Mouse (Mus musculus) thymus, postnatal 10 days (tissue): ENCODE data around the gene Sema6d.

Experiments used
- DNase-seq, 2 experiments: peaks; one replicate each; pipeline ENCODE4 v3.0.0; 2021; ENCODE audit warnings: low spot score in 2 of 2

Gene Sema6d

DNA sequence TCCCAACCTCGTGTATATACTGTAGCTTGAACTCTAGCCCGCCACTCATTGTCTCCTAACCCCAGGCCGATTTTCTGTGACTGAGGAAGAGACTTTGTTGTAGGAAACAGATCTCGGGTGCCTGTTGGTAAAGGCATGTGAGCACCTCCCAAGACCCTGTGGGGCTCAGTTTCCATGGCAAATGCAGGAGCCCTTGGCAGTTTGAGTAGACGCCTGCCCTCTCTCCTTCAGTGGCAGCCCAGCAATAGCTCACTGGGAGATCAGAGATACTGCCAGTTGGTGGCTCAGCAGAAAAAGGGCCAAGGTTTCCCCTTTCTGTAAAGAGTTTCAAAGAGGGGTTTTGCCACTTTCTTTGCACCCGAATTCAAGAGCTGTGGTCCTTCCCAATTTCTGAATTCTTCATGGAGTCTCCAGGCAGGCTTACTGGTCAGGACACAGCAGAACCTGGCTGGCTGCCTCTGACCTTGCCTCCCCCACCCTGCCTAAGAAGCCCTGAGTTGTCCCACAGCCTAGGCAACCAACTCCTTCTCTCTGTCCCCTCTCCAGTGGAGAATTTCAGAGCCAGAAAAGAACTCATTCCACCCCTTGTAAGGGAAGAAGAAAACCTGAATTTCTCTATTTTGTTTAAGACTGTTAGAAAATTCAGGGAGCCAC is 312.1 kb downstream of the Sema6d start:
- no peak for DNase-seq

DNA sequence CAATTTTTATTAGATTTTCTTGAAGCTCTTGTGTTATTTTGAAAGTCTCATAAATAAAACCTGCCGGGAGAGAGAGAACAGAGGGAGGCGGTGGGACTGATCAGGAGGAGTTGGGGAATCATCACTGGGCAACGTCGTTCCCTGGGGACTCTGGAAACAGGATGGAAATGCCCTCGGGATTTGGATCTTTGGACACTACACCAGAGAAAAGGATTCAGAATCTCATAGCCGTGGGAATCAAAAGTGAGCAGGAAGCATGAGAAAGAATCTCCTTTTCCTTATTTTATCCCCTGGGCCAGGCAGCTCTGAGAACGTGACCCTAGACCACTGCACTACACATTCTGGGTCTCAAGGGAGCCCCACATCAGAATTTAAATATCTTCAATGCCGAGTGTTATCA is 313.8 kb downstream of the Sema6d start:
- no peak for DNase-seq

DNA sequence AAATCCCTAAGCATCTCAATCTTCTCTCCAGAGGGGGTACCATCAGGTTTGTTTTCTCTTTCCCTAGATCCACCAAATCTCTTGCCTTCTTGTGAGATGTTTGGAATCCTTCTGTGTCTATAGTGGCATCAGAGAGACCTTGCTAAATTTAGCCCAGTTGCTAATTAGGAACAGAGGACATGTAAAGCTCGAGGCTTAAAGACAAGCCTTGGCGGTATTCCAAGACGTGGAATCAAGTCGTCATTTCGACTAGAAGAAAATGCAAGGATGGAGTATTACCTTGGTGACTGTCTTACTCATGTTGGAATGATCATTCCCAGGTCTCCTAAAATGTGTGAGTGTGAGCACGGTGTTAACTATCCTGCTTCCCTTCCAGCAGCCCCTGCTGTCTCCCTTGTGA is 314.2 kb downstream of the Sema6d start:
- no peak for DNase-seq

DNA sequence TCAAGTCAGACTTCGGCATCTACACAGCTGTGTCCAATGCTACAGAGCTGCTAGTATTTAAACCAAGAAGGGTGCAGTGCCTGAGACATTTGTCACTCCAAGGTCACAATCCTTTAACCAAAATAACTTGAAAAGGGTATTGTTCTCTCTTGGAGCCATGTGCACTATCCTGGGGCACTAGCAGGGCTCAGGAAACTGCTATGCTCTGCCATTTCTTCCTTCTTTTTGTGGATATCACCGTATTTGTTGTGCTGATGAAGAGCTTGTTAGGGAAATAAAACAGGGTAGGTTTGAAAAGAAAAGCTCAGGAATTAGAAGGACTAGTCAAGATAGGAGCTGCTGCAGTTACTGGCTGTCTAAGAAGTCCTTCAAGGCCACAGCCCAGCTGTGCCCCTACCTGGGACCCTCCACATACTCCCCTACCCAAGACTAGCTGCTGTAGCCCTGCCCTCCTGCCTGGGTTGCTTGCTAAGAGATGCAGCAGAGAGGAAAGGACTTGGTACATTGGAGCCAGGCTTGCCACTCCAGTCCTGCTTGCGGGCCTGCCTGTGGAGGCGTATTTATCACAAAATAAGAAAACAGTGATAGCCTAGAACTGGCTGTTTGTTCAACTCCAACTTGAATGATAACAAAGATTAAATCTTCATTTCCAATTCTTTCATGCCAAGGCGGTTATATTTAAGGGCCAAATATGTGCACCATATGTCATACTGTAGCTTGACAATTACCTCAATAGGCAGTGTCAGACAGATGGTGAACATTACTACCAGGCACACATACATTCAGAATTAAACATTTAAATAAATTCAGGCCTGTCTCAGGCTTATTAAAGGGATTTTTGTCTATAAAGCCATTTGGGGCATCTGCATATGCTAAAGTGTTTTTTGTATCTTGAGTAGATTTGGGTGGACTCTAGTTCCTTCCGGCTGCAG is 315.1 kb downstream of the Sema6d start:
- no peak for DNase-seq

DNA sequence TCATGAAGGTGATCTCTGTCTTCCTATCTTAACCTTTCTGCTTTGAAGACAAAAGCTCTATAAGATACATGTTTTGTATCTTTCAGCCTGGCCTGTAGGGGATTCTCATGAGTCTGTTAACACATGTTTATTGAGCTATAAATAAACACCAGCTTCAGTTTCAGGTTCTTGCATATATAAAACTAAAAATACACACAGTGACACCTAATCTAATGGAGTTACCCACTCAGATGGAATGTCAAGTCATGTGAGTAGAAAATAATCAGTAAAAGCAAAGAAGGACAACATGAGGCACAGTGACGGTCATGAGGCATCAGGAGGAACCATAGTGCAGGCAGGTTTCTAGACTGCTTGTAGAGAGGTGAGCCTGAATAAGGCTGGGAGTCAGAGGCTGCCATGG is 319.2 kb downstream of the Sema6d start:
- no peak for DNase-seq

DNA sequence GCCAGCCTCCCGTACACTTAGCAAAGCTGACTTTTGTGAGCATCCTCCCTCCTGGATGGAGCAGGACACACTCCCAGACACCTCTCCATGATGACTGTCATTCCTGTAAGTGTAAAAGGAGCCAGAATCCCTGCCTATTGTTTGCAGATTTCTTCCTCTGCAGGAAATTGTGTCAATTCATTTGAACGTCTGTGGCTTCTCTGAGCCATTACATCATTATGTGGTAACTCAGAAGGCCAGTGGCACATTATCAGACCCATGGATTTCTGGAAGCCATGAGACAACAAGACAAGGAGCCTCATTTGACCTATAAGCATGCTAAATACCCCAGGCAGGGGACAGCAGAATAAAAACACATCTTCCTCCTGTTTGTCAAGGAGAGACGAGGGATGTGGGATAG is 327.0 kb downstream of the Sema6d start:
- no peak for DNase-seq

DNA sequence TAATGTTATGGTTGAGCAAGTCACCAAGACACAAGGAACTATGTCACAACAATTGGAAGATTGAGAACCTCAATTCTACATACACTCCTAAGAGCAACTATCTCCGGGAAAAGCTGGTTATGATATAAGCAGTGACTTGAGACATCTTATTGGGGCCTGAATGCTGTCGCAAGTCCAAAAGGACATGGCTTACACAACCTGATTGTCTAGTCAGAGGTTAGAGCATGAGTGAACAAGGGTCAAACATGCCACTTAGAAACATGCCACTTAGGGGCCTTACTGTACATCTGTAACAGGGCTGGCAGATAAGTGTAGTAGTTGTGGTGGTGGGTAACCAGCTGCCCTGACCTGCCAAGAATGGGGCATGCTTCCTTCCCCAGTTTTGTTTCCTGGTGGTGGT is 328.6 kb downstream of the Sema6d start:
- no peak for DNase-seq

DNA sequence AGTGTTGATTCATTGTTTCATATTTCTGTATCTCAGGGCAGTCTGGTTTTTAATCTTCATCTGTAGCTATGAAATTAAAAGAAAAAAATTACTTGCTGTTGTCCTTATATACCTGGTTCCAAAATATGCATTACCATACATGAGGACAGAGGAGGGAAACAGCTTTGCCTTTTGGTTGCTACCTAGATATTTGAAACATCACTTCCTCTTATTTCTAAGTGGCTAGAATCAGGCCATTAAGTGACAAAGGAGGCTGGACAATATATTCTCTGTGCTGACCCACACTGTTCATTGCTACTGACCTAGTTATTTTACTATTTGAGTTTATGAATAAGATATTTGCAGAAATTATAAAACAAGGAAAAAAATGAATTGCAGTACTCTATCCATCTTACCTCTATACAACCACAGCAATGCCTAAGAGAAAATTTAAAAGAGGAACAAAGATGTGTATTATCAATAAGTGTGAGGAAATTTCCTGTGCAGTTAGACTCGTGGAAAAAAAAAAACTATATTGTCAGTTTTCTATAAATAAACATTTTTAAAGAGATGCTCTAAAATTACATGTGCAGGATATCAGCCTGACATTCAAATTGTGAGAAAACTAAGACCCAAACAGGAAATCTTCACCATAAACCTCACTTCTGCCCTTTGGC is 330.5 kb downstream of the Sema6d start:
- DNase-seq, result no peak

DNA sequence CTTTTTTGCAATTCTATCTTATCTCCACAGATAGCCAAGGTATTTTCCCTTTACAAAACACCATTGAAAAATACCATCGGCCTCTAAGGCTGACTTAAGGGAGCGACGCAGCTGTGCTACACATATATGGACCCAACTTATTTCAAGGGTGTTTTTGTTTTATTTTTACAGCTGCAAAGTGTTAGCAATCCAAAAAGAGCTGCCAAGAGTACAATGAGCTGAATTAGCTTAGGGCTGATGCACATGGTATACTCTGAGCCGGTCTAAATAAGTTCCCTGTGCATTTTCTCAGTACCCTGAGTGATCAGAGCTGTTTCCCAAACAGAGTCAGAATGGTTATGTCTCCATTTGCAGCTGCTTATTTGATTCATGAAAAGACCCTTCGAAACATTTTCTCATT is 340.0 kb downstream of the Sema6d start:
- DNase-seq, result no peak

DNA sequence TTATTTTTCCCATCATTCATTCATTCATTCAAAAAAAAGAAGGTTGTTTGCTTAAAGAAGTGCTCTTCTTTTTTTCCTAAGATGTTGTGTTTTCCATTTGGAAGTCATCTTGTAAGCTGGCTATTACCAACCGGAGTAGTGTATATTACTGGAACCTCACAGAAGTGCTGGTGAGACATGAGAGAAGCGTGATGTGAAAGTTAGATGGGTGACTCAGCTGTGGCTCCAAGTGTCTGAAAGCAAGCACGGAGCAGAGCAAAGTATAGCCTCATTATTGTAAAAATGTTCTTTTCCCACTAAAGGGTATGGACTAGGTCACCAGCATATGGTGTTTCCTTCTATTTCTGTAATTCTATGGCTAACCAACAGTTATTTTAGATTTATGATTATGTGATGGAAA is 340.9 kb downstream of the Sema6d start:
- no peak for DNase-seq

DNA sequence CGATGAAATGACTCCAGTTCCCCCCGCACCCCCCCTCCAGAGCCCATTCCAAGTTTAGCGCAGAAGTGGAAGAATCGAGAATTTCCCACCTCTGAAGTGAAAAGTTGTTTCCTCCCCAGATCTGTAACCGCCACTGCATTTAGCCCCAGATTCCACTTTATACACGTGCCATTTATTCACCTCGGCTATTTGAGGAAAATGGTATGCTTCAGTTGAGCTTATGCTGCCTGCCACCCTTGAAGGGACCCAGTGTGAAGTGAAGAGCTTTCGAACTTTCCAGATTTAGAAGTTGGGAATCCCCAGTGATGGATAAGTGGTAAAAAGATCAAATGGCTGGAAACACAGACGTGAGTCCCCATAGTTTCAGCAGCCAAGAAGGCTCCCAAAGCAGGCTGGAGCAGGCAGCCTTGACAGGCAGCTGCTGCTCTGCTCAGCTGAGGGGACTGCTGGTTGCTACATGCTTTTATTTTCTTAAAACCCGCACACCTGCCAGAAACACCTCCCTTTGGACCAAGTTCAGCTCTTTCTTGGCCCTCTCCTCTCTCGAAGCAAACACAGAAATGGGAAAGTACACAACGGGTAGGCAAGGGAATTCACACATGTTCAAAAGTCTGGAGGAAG is 345.7 kb downstream of the Sema6d start:
- no peak for DNase-seq

DNA sequence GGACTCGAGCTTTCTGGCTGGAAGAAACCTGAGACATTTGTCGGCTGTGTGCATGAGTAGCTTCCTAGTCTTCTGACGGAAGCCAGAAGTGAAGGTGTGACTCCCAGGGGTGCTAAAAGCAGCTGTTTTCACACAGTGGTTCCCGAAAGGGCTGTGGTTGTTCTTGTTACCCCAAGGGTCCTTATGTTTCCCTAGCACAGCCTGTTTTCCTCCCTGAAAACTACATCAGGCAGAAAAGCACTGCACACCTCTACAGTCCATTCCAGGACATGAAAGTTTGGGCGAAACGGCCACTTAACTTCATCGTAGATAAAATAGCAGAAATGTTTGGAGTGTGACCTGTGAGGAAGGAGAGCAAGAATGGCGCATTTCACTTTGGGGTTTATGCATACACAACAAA is 346.9 kb downstream of the Sema6d start:
- no peak for DNase-seq

DNA sequence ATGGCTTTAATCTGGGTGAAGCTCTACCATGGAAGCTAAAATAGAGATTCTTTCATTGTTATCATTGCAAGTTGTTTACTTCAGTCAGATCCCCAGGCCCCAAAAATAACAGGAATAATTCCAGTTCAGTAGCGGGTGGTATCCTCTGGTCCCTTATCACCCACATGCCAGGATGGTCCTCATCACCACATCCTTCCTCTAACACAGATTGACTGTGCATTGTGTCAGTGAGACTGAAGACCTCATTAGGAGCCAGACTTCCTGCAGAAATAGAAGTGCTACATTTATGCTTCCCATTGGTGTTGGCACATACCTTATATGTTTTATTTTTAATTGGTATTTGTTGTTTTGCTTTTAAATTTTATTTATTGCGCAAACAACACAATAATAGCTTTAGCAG is 354.4 kb downstream of the Sema6d start:
- DNase-seq, result no peak

DNA sequence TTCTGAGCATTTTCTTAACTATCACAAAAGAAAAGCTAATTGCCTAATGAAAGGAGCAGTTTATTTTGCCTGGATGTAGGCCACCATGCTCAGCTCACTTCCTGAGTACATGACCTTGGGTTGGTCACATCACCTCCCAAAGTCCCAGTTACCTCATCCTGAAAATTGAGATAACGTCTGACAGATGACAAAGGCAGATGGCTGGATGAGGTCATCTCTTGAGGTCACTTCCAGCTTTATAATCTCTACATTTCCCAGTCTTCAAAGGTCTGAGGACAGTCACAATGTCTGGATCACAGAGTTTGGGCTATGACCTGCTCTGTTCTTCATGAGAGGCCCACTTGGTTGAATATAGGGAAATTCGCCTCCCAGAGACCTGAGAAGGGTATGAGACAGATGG is 366.1 kb downstream of the Sema6d start:
- DNase-seq, result no peak

DNA sequence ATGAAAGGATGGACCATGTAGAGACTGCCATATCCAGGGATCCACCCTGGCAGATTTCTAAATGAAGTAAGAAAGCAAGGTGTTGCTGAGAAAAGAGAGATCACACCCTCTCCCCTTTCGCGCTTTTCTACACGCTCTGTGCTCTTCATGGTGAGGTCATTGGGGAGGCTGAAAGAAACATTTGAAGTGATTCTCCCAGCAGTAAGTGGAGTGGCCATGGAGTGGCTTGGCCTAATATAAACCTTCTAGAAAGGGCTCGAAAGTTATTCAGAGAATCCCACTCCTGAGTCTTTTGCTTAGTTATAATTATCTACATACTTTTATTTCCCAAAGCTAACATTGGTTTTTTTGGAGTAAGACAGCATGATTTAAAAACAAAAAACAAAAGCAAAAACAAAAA is 367.2 kb downstream of the Sema6d start:
- DNase-seq, result no peak

DNA sequence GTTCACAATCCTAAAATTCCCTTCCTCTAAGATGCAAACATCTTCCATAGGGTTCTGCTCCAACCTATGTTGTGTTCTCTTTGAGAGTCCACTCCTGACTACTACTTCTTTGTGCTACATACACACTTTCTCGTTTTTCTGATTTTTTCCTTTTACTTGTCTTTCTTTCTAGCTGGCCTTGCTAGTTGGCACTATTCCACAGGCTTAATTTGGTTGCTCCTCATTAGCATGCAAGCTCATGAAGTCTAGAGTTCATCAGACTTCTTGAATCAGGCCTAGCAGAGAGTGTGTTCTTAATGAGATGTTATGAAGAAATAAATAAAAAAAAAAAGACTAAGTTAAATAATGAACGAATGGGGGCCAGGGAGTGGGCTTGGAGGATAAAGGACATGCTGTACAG is 368.3 kb downstream of the Sema6d start:
- no peak for DNase-seq

DNA sequence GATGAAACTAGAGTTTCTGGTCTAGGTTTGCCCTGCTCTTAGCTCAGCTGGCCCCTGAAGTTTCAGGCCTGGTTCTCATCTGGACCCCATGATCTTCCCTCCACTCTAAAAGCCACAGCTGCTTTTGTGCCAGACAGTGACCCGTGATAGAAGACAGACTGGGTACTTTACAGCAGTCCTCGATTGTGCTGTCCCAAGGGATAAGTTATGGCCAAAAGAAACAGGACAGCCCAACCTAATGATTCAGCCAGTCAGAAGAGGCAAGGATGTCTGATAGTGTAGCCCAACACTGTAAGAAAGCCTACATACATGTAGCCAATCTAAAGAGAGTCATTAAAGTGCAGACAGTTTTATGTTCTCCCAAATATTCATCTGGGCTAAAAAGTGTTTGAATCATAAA is 371.2 kb downstream of the Sema6d start:
- no peak for DNase-seq

DNA sequence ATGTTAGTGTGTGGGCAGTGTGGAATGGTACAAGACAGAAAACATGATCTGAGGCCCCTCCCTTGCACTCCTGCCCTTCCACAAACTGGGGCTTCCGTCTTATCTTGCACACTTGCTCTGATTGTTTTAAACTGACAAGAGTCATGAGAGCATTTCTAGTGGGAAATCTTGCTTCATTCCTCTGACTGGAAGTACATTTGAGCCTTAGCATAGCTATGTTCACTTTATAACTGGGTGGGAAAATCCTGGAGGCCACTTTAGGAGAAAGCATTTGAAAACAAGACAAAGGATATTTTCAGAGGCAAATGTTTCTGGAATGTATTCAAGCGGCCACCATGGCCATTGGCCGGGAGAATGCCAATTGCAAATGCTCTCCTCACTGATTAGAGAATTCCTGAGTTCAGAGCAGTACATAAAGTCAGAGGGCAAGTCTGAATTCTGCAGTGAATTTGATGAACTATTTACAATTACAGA is 371.6 kb downstream of the Sema6d start:
- DNase-seq, result no peak

DNA sequence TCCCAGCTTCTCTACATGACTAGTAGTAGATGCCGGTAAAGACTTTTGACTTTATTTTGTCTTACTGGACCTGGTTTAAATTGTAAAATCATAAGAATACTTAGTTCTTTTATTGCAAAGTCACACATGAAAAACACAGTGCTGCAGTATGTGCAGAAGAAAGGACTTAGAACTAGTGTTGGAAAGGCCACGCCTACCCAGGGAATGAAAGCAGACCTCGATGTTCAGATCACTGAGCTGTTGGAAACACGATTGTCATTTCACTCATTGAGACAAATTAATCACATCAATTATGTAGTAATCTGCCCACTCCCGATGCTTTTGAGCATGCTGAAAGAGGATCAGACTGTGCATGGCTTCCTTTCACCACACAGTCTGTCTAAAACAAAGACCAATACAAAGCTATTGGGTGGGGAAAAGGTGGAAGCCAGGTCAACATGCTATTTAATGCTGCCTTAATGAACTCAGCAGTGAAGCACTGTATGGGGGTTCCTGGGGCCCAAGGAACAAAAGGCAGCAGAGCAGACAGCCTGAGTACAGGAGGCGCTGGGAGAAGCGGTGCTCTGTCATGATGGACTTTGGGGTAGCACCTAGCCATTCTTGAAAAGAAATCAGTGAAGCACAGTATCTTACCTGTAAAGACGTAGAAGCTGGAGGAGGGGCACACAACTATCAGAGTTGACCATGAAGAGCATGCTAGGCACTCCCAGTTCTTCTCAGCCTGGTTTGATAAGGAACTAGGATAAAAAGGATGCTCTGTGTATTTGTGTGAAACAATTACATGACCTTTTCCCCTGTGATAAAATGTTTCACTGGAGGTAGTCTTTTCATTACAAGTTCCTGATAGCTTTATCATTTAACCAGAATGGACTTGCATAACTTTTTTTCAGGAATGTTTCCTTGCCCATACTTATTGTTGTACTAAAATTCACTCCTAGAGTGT is 375.5 kb downstream of the Sema6d start:
- DNase-seq, result no peak

DNA sequence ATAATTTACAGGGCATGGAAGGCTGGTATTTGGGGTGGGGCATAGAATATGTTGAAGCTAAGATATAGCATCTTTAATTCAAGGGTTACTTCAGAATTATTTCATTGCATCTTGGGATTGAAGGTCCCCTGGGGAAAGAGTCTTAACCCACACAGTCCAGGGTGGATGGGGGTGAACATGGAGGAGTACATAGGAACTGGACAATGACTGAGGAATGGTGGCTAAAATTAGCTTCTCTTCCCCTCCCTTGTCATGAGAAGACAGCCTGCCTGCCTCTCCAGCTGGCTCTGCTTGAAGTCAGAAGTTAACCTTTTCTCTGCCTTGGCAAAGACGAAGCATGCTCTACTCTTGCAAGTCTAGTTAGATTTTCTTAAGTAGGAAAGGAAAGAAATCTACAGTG is 377.7 kb downstream of the Sema6d start:
- no peak for DNase-seq
